Mouse (Mus musculus): ENCODE results near the gene Tapt1.

Gene Tapt1

GRCm38 (mm10) chr5:44197806-44198205 lies 28.6 kb downstream of the Tapt1 start:
- no peak for DNase-seq (ENCODE audit: low spot score)

- DNase-seq (ENCODE audit: low spot score), result no peak
Observed at GRCm38 (mm10) chr5:44196167-44196566, 30.3 kb downstream of the Tapt1 start.

- no peak for DNase-seq (ENCODE audit: low spot score)
Observed at GRCm38 (mm10) chr5:44187370-44187769, 39.1 kb downstream of the Tapt1 start.

- no peak for DNase-seq (ENCODE audit: low spot score)
Observed at GRCm38 (mm10) chr5:44181669-44182068, 44.8 kb downstream of the Tapt1 start.

GRCm38 (mm10) chr5:44180450-44180849 lies 46.0 kb downstream of the Tapt1 start:
- no peak for DNase-seq (ENCODE audit: low spot score)

GRCm38 (mm10) chr5:44174046-44174445 lies 52.4 kb downstream of the Tapt1 start:
- no peak for DNase-seq (ENCODE audit: low spot score)

- DNase-seq (ENCODE audit: low spot score), result no peak
Observed at GRCm38 (mm10) chr5:44166866-44167265, 59.6 kb downstream of the Tapt1 start.

GRCm38 (mm10) chr5:44165854-44166253 lies 60.6 kb downstream of the Tapt1 start:
- DNase-seq (ENCODE audit: low spot score), result no peak

GRCm38 (mm10) chr5:44164233-44164776 lies 62.1 kb downstream of the Tapt1 start:
- DNase-seq (ENCODE audit: low spot score), result no peak

GRCm38 (mm10) chr5:44163318-44163717 lies 63.1 kb downstream of the Tapt1 start:
- no peak for DNase-seq (ENCODE audit: low spot score)

- no peak for DNase-seq (ENCODE audit: low spot score)
Observed at GRCm38 (mm10) chr5:44162786-44163185, 63.6 kb downstream of the Tapt1 start.

- DNase-seq (ENCODE audit: low spot score), result no peak
Observed at GRCm38 (mm10) chr5:44159679-44160438, 66.6 kb downstream of the Tapt1 start.

- no peak for DNase-seq (ENCODE audit: low spot score)
Observed at GRCm38 (mm10) chr5:44159231-44159630, 67.2 kb downstream of the Tapt1 start.

GRCm38 (mm10) chr5:44158458-44158857 lies 68.0 kb downstream of the Tapt1 start:
- DNase-seq (ENCODE audit: low spot score), result no peak

GRCm38 (mm10) chr5:44157760-44158159 lies 68.7 kb downstream of the Tapt1 start:
- no peak for DNase-seq (ENCODE audit: low spot score)

GRCm38 (mm10) chr5:44153050-44153449 lies 73.4 kb downstream of the Tapt1 start:
- no peak for DNase-seq (ENCODE audit: low spot score)

- no peak for DNase-seq (ENCODE audit: low spot score)
Observed at GRCm38 (mm10) chr5:44151327-44152051, 74.9 kb downstream of the Tapt1 start.

GRCm38 (mm10) chr5:44147732-44148131 lies 78.7 kb downstream of the Tapt1 start:
- no peak for DNase-seq (ENCODE audit: low spot score)

- DNase-seq (ENCODE audit: low spot score), result no peak
Observed at GRCm38 (mm10) chr5:44146437-44147332, 79.7 kb downstream of the Tapt1 start.

- DNase-seq (ENCODE audit: low spot score), result no peak
Observed at GRCm38 (mm10) chr5:44143467-44144235, 82.8 kb downstream of the Tapt1 start.

- DNase-seq (ENCODE audit: low spot score), result no peak
Observed at GRCm38 (mm10) chr5:44127487-44127886, 98.9 kb downstream of the Tapt1 start.
